Mouse (Mus musculus) G1E (cell line): Measurements from ENCODE around the gene Ccdc36.

Experiments
- CTCF ChIP-seq: IDR thresholded peaks from 2 replicates; pipeline ENCODE4 v1.5.1; 2012; ENCODE audit warnings: low read depth, low read length, inconsistent platforms, mixed read lengths
- GATA1 ChIP-seq: IDR thresholded peaks from 2 replicates; pipeline ENCODE4 v1.6.1; 2012; ENCODE audit warnings: borderline replicate concordance, low read length, inconsistent platforms, mixed read lengths

GRCm38 (mm10) chr9:108436182-108436581 lies 7.9 kb upstream of the Ccdc36 start, which contains the start of gene BC048562:
- TF ChIP-seq GATA1 (no peak), CTCF (no peak)
